Mouse (Mus musculus) left cerebral cortex, postnatal 4 days (tissue): Measurements from ENCODE around the gene Mettl6. TPM values are rescaled to one million over a fixed set of nuclear protein-coding genes. Genes with fewer than 3 reads are reported as not detected.

Experiments used
- DNase-seq: peaks from one replicate; pipeline ENCODE4 v3.0.0-alpha.2; 2022
- intact Hi-C: fragments of 180-260 bp; cut with DNase I; formaldehyde crosslinking; loops from one replicate; pipeline ENCODE4 v1.15.1; 2025
- total RNA-seq, 2 experiments: library from RNA; stranded (reverse); gene quantifications; 2 replicates each; pipeline ENCODE4 v1.2.3; 2021

Gene Mettl6
- total RNA-seq, 2 experiments from 2014 or later, result 31.8 to 33.9 TPM

DNA sequence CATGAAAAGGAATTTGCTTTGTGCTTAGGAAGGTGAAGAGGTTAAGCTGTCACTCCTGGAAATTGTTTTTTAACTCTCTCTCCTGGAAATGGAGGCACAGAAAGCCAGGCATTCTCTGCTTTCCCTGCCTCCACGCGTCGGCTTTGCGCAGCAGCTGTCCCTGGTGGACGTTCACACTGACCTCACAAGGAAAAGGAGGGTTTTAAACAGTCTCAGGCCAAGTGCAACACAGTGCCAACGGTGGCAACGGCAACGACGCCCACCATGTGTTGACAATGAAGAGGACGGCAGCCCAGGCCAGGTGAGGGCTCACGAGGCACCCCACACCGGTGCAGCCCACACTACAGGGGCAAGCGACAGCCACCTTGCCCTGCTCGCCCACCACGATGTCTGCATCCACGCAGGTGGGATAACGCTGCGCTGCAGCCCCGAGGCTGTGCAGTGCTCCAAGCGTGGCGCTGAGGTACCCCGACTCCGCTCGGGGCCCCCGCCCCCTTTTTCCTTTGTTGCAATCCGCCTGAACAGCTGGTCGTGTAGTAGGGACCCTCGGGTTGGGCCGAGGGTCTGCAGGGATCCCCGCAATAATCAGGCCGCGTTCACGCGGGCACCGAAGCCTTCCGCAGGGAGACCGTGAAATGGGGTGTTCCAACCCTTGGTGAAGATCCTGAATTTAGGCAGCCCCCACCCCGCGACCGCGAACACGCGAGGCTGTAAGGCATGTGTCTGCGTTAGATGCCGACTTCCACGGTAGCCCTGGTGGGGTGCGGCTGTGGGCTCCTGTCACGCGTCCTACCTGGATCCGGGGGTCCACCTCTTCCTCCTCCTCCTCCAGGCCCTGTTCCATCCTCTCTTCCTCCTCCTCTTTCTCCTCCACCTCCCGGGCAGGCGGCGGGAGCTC lies 59.6 kb downstream of the Mettl6 start:
- peak; percentile 40 for DNase-seq
- intact Hi-C loops, result loop anchor here (5.0 kb wide), 1 partner anchor 43 kb away; no protein-coding TSS in a partner anchor

DNA sequence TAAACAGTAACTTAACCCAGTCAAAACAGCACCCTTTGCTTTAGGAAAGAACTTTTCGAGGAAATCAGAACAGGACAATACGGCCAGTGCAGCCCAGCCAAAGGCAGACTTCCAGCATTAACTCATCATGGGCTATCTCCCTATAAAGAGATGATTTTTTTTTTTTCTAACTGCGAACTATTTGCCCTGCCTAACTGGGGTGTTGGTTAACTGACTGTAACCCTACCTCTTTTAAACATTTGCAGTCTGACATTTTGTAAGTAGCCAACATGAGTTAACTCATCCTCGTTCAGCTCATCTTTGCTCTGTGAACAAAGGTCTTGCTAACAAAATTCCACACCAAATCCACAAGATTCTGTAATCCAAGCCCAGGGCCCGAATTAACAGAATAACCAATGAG lies 60.4 kb downstream of the Mettl6 start:
- intact Hi-C loops, result no loop called here
- DNase-seq, result no peak

- DNase-seq, result no peak
- intact Hi-C loops, result no loop called here
Observed at GRCm38 (mm10) chr14:31433851-31434360, 60.9 kb downstream of the Mettl6 start.

- intact Hi-C loops, result no loop called here
- DNase-seq, result no peak
Observed at GRCm38 (mm10) chr14:31433126-31433525, 61.7 kb downstream of the Mettl6 start.

GRCm38 (mm10) chr14:31432424-31432823 lies 62.4 kb downstream of the Mettl6 start:
- intact Hi-C loops, result no loop called here

DNA sequence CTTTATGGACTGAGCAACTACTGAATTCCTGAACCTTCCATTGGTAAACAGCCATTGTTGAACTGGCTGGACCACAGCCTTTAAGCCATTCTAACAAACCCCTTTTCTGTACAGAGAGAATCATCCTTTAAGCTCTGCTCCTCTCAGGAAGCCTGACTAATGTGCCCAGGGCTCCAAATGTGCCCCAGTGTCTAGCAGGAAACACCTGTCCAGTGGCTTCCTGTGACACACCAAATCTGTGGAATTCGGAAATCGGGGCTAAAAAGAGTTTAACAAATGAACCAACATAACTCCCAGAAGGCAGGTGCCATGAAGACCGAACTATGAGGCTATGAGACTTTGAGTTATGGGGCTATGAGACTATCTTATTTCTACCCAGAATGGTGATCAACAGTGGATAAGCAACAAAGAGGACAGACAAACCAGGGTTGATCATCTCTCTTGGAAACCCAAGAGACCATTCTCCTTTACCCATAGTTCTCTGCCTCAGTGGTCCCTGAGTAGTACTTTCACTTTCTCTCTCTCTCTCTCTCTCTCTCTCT lies 63.0 kb downstream of the Mettl6 start:
- DNase-seq, result no peak
- intact Hi-C loops, result no loop called here

More at GRCm38 (mm10) chr14:31432424-31432823, 62.4 kb downstream of the Mettl6 start:
- DNase-seq, result no peak

DNA sequence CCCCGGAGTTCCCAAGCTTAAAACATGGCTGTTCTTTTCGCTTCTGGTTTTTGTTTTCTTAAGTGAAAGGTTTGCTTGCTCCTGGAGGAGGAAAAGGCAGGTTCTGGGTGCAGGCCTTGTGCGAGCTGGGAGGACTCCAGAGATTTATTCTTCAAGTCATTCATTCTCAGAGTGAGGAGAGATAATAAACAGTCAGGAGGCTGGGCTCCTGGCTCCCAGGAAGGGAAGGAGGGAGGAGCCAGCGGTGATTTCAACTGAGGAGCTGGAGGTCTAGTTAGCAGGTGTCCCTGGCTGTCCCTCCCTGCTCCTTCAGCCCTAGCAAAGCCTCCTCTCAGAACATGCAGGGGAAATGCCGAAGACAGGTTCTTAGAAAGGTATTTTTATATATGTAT lies 65.8 kb downstream of the Mettl6 start:
- DNase-seq, result no peak
- intact Hi-C loops, result no loop called here

DNA sequence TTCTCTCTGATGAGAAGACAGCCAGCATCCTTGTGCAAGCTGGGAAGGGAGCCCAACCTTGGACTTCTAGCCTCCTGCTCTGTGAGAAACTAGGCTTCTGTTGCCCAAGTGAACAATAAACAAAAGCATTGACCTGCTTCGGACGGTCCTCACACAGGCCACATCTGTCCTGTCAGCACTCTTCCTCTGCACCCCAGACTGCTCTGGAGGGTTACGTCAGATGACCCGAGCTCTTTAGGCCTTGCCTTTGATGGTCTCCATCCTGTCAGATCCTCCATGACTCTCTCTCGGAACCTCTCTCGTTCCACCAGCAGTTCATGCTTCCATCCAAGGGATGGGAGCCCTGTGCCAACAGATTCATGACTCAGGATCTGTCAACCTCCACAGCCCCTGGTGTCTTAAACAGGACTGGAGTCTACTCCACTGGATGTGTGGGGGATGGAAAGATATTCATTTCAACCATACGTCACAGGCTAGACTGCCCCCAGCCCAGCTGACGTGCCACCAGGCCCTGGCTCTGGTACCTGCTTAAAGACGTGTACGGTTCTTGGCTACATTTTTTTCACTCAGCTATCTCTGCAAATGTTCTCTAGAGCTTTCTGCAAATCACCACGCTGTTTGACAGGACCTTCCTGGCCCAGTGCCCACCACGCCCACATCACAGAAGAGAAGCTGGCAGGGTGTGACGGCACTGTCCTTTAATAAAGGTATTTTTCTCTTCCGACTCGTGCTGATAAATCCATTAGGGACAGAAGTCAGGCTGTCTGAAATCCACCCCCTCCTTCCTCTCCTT lies 66.4 kb downstream of the Mettl6 start:
- DNase-seq, result peak; percentile 47
- intact Hi-C loops, result no loop called here

Other genes with a start within 250 kb of the Mettl6 start
- gene Phf7, start 243.7 kb downstream of the Mettl6 start, total RNA-seq, result 1 to 10 TPM; 5.3 to 5.8 TPM
- gene Bap1, start 243.6 kb downstream of the Mettl6 start, total RNA-seq, result 100 to 1,000 TPM; 112 to 123 TPM
- gene Dnah1, start 171.1 kb downstream of the Mettl6 start, total RNA-seq, result 1 to 10 TPM; 1.8 to 2.4 TPM
- 10 to 100 TPM; 60.9 to 61.4 TPM for gene Capn7, start 158.4 kb downstream of the Mettl6 start, total RNA-seq
- gene Sh3bp5, start 59.0 kb downstream of the Mettl6 start, total RNA-seq, result 100 to 1,000 TPM; 140 to 147 TPM
- 10 to 100 TPM; 14.5 to 15.5 TPM for gene Eaf1, start 641 bp downstream of the Mettl6 start, total RNA-seq
- under 1 TPM; 0.16 to 0.18 TPM for gene Colq, start 96.3 kb upstream of the Mettl6 start, total RNA-seq
- gene Gm49387, start 145.8 kb upstream of the Mettl6 start, total RNA-seq, result not detected
- 1 to 10 TPM; 9.5 to 10.0 TPM for gene Btd, start 146.0 kb upstream of the Mettl6 start, total RNA-seq
- gene Hacl1, start 146.2 kb upstream of the Mettl6 start, total RNA-seq, result 1 to 10 TPM; 4.9 to 6.0 TPM